Mouse (Mus musculus) testis, postnatal 10 days (tissue): Measurements from ENCODE around the gene Cebpzos.

ENCODE experiments used
- DNase-seq: peaks from one replicate; pipeline ENCODE4 v3.0.0; 2021; ENCODE audit warnings: low spot score

Gene Cebpzos

GRCm38 (mm10) chr17:78916369-78916813, at the start of gene Cebpzos:
Gene Cebpzos, plus strand, starts transcription at chr17:78916500.
- DNase-seq, result peak; percentile 91

GRCm38 (mm10) chr17:78873886-78874285, 42.4 kb upstream of the Cebpzos start:
- no peak for DNase-seq

DNA sequence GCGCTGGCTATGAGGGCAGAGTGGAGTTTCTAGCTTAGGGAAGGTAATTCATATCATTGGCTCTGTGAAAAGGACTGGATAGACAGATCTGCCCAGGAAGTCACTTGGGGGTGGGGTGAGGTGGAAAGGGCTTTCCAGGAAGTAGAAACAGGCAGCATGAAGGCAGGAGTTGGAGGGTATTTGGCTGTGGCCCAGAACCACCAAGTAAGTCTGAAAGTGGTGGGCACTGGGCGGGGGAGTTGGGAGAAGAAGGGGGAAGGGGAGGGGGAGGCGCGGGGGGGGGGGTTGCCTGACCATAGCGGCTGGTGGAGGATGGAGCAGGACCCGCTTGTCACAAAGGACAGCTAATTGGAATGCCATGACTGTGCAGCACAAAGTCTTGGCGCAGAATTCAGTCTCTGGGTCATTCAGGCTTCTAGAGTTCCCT, 34.4 kb upstream of the Cebpzos start:
- DNase-seq, result no peak

GRCm38 (mm10) chr17:78882401-78883112, 33.7 kb upstream of the Cebpzos start, which contains the start of gene Eif2ak2:
Gene Eif2ak2, minus strand, starts transcription at chr17:78882573.
- peak; percentile 90 for DNase-seq

- no peak for DNase-seq
Measured at GRCm38 (mm10) chr17:78883291-78883690, 33.0 kb upstream of the Cebpzos start.

GRCm38 (mm10) chr17:78885286-78886065, 30.8 kb upstream of the Cebpzos start:
- no peak for DNase-seq

DNA sequence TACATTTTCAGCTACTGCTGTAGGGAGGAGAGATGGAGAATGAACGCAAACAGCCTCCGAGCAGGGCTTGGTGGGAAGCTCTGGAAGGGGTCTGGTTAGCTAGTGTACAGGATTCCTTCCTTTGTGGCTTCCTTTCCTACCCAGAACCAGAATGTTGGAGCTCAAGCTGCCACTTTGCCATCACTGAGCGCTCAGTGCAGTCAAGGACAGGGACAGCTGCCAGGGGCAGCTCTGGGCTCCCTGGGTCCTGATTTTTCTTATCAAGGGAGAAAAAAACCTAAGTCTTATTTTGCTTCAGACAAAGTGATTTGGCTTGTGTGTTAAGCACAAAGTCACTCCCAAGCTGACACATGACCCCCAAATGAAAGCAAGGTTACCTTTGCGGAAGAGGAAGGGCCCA, 27.7 kb upstream of the Cebpzos start:
- DNase-seq, result no peak

GRCm38 (mm10) chr17:78889184-78889583, 27.1 kb upstream of the Cebpzos start:
- no peak for DNase-seq

DNA sequence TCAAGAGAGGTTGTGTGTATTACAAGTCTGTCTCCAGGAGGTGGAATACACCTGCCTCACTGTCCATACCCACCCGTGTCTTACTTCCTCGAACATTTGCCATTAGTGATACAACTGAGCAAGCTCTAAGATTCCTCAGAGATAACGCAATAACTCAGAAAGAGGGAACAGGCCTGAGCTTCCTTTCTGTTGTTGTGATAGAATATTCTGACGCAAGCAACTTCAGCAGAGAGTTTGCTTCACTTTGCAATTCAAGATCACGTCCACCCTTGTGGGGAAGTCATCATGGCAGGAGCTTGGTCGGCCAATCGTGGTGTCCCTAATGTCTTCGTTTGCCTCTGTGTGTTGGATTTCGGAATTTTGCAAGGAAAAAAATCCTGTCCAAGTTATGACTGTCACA, 25.3 kb upstream of the Cebpzos start:
- DNase-seq, result no peak

GRCm38 (mm10) chr17:78894991-78895390, 21.3 kb upstream of the Cebpzos start:
- no peak for DNase-seq

- DNase-seq, result peak; percentile 76
Measured at GRCm38 (mm10) chr17:78895394-78895793, 20.9 kb upstream of the Cebpzos start.

DNA sequence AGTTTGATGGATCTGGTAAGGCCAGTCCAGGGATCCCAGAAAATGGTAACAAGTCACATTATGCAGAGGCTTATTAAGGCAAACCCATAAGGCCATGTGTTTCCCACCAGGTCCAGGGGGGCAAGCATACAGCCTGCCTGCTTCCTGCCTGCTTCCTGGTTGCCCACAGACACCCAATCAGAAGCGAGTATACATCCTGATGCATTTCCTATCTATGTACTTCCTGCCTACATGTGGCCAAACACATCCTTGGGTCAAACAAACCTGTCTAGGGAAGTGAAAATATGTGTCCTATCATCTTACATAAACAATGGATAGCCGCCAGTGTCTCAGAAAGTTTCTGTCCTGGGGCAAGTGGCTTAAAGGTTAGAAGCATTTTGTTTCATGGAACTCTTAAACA, 13.1 kb upstream of the Cebpzos start:
- DNase-seq, result no peak

GRCm38 (mm10) chr17:78906892-78907291, 9.4 kb upstream of the Cebpzos start, which contains the start of gene Sult6b1:
Gene Sult6b1, minus strand, starts transcription at chr17:78906992.
- no peak for DNase-seq

DNA sequence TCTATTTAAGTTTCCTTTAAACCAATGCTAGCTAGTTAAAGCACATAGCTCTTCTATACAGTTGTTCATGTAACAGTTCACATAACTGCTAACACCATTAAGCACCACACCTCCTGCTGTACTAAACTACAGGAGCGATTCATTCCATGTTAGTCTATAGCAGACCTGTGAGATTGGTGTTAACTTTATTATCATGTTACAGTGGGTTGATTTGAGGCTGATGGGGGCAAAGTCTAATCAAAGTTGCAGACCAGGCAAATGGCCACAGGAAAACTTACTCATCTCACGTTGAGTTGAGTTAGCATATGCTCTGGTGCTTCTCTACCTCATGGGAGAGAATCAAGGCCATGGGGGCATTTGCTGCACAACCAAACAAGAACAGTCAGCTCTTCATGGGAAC, 6.9 kb upstream of the Cebpzos start:
- no peak for DNase-seq

GRCm38 (mm10) chr17:78912861-78913281, 3.4 kb upstream of the Cebpzos start:
- DNase-seq, result no peak

GRCm38 (mm10) chr17:78913921-78914320, 2.4 kb upstream of the Cebpzos start:
- DNase-seq, result no peak

- DNase-seq, result no peak
Measured at GRCm38 (mm10) chr17:78915772-78916171, 528 bp upstream of the Cebpzos start.

DNA sequence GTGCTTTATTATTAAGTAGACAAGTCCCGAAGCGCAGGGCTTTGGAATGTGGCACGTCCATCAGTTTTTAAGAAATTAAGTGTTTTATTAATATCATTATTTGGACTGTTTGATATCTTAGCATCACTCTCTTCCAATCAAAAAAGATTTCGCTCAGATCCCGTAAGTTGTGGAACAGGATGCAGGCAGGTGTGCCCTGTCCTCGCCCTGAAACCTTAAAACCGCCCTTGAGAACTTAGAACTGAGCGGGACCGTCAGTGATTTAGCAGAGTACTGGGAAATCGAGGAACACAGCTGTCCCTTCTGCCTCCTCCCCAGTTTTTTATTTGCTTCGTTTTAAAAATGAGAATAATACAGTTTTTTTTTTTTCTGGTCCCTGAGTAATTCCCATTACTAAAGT, 599 bp downstream of the Cebpzos start:
- no peak for DNase-seq

- no peak for DNase-seq
Measured at GRCm38 (mm10) chr17:78917696-78918095, 1.4 kb downstream of the Cebpzos start.

DNA sequence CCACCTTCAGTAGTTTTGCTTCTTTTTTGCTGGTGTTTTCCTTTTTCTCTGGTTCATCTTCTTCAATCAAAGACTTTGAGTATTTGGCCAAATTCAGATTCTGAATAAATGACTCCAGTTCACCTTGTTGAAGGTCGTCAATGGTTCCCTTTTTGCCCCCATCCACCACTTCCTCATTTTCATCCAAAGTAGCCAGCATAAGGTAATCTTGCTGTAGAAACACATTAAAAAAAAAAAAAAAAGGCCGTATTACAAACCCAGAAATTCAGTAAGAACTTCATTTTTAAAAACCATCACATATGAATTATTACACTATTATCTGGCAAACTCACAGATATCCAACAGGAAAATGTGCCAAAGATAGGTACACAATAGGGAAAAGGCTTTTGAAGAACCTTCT, 19.6 kb downstream of the Cebpzos start:
- no peak for DNase-seq

DNA sequence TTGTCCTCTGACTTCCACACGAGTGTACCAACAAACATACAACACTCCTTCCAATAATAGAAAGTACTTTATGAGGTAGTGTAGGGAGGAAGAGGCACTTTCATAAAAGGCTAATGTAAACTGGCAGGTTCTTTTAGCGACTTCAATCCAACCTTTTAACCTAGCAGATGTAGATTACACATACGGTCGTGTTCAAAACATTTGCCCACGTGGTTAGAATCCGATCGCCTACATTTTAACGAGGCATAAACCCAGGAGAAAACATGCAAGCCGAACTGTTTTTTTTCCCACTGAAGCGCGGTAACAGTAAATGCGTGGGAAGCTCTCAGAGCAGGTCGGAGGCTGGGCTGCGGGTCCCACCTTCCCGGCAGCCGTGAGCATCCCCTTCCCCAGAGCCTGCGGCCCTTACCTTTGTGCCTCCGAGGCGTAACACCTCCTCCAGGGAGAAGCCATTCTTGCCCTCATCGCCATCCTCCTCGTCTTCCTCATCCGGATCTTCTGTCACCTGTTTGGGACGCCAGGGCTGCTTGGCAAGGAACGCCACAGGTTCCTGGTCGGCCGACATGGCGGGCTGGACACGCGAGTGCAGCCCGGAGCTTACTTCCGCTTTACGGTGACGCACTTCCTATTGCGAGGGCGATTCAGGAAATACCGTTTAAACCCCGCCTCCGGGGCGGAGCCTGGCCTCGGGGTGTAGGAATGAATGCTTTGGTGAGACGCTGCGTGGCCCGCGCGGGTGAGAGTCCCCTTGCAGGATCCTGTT, 20.3 kb downstream of the Cebpzos start, which contains the start of the genes Cebpz and Ndufaf7:
Gene Cebpz, minus strand, starts transcription at position 601 of the 763 bp plus-strand sequence.
Gene Ndufaf7, plus strand, starts transcription at position 671 of the 763 bp plus-strand sequence.
- DNase-seq, result peak; percentile 99

GRCm38 (mm10) chr17:78937229-78937853, 21.0 kb downstream of the Cebpzos start:
- DNase-seq, result no peak
